Mouse (Mus musculus): ENCODE measurements at regions not wholly inside any gene's neighbourhood (a gene's known extent, or its start where the extent isn't known, plus 50 kb on each side); places are given as distances from the start of the nearest gene placed in this dataset.

- TF ChIP-seq EP300 (IDR thresholded peaks at IDR 0.05; ENCODE audit: low read depth) (no peak), CTCF (IDR thresholded peaks at IDR 0.05; ENCODE audit: low read depth) (no peak)
- 63% methylated on average over 12 of the region's 12 CpGs for WGBS (ENCODE audit: insufficient replicate concordance)
- ATAC-seq (no peak), DNase-seq (no peak)
- no peak overlapping the region for H3K4me3 ChIP-seq (ENCODE audit: low read depth, low read length)
- no peak overlapping the region for H3K4me2 ChIP-seq (ENCODE audit: low read depth, low read length)
- H3K36me3 ChIP-seq (replicated peaks; ENCODE audit: insufficient read depth, low read length): no peaks in the 10 kb centered on the region
- no peak overlapping the region for H3K9ac ChIP-seq (replicated peaks)
- H3K27ac ChIP-seq (ENCODE audit: low read depth): no peak overlapping the region
- no peaks in the 10 kb centered on the region for H3K27me3 ChIP-seq (ENCODE audit: insufficient read depth, low read length)
- no peaks in the 10 kb centered on the region for H3K4me1 ChIP-seq (ENCODE audit: insufficient read depth)
- no peaks in the 10 kb centered on the region for H3K9me3 ChIP-seq (ENCODE audit: low read length)
Measured at GRCm38 (mm10) chr7:78971644-78972313, 58.6 kb downstream of the Isg20 start.

GRCm38 (mm10) chr7:78989751-78990206 lies 63.5 kb upstream of the Acan start:
- ATAC-seq: no peak
- WGBS (ENCODE audit: insufficient replicate concordance): 37% methylated on average over 5 of the region's 5 CpGs
- no peak for DNase-seq
- Histone ChIP-seq H3K4me2 (ENCODE audit: low read depth, low read length) (no peak overlapping the region), H3K4me1 (ENCODE audit: insufficient read depth) (no peaks in the 10 kb centered on the region), H3K4me3 (ENCODE audit: low read depth, low read length) (no peak overlapping the region), H3K36me3 (replicated peaks; ENCODE audit: insufficient read depth, low read length) (no peaks in the 10 kb centered on the region), H3K27me3 (ENCODE audit: insufficient read depth, low read length) (peaks cover 10% of the 10 kb centered on the region; the same call in 1 of the 2 replicates), H3K9ac (replicated peaks) (no peak overlapping the region), H3K27ac (ENCODE audit: low read depth) (no peak overlapping the region), H3K9me3 (ENCODE audit: low read length) (no peaks in the 10 kb centered on the region)
- TF ChIP-seq EP300 (IDR thresholded peaks at IDR 0.05; ENCODE audit: low read depth) (no peak), CTCF (IDR thresholded peaks at IDR 0.05; ENCODE audit: low read depth) (no peak)

GRCm38 (mm10) chr7:78990302-78991038 lies 62.8 kb upstream of the Acan start:
- DNase-seq: peak; percentile 18

GRCm38 (mm10) chr7:78992991-78993390 lies 60.3 kb upstream of the Acan start:
- WGBS (ENCODE audit: insufficient replicate concordance): 63% methylated on average over 7 of the region's 7 CpGs

More at GRCm38 (mm10) chr7:78990302-78991038, 62.8 kb upstream of the Acan start:
- Histone ChIP-seq H3K27ac (ENCODE audit: low read depth) (no peak overlapping the region), H3K4me3 (ENCODE audit: low read depth, low read length) (no peak overlapping the region), H3K27me3 (ENCODE audit: insufficient read depth, low read length) (peaks cover 10% of the 10 kb centered on the region; the same call in 1 of the 2 replicates), H3K9me3 (ENCODE audit: low read length) (no peaks in the 10 kb centered on the region), H3K36me3 (replicated peaks; ENCODE audit: insufficient read depth, low read length) (no peaks in the 10 kb centered on the region), H3K4me1 (ENCODE audit: insufficient read depth) (no peaks in the 10 kb centered on the region), H3K9ac (replicated peaks) (no peak overlapping the region), H3K4me2 (ENCODE audit: low read depth, low read length) (no peak overlapping the region)
- 6% methylated on average over 27 of the region's 27 CpGs for WGBS (ENCODE audit: insufficient replicate concordance)
- no peak for ATAC-seq
- TF ChIP-seq CTCF (IDR thresholded peaks at IDR 0.05; ENCODE audit: low read depth) (no peak), EP300 (IDR thresholded peaks at IDR 0.05; ENCODE audit: low read depth) (no peak)

GRCm38 (mm10) chr7:78994134-78994533 lies 59.1 kb upstream of the Acan start:
- Histone ChIP-seq H3K27me3 (ENCODE audit: insufficient read depth, low read length) (peaks cover 10% of the 10 kb centered on the region; the same call in 1 of the 2 replicates), H3K36me3 (replicated peaks; ENCODE audit: insufficient read depth, low read length) (no peaks in the 10 kb centered on the region), H3K9ac (replicated peaks) (no peak overlapping the region), H3K27ac (ENCODE audit: low read depth) (no peak overlapping the region), H3K4me3 (ENCODE audit: low read depth, low read length) (no peak overlapping the region), H3K9me3 (ENCODE audit: low read length) (no peaks in the 10 kb centered on the region), H3K4me1 (ENCODE audit: insufficient read depth) (no peaks in the 10 kb centered on the region), H3K4me2 (ENCODE audit: low read depth, low read length) (no peak overlapping the region)
- TF ChIP-seq EP300 (IDR thresholded peaks at IDR 0.05; ENCODE audit: low read depth) (no peak), CTCF (IDR thresholded peaks at IDR 0.05; ENCODE audit: low read depth) (no peak)
- DNase-seq: no peak
- WGBS (ENCODE audit: insufficient replicate concordance): 85% methylated on average over 8 of the region's 8 CpGs
- ATAC-seq: no peak

More at GRCm38 (mm10) chr7:78992991-78993390, 60.3 kb upstream of the Acan start:
- no peak overlapping the region for H3K4me2 ChIP-seq (ENCODE audit: low read depth, low read length)
- ATAC-seq (no peak), DNase-seq (no peak)
- no peaks in the 10 kb centered on the region for H3K9me3 ChIP-seq (ENCODE audit: low read length)
- peaks cover 10% of the 10 kb centered on the region; the same call in 1 of the 2 replicates for H3K27me3 ChIP-seq (ENCODE audit: insufficient read depth, low read length)
- no peak overlapping the region for H3K27ac ChIP-seq (ENCODE audit: low read depth)
- H3K9ac ChIP-seq (replicated peaks): no peak overlapping the region
- H3K4me1 ChIP-seq (ENCODE audit: insufficient read depth): no peaks in the 10 kb centered on the region
- TF ChIP-seq CTCF (IDR thresholded peaks at IDR 0.05; ENCODE audit: low read depth) (no peak), EP300 (IDR thresholded peaks at IDR 0.05; ENCODE audit: low read depth) (no peak)
- no peak overlapping the region for H3K4me3 ChIP-seq (ENCODE audit: low read depth, low read length)
- no peaks in the 10 kb centered on the region for H3K36me3 ChIP-seq (replicated peaks; ENCODE audit: insufficient read depth, low read length)

GRCm38 (mm10) chr7:78995034-78995433 lies 58.2 kb upstream of the Acan start:
- H3K9me3 ChIP-seq (ENCODE audit: low read length): no peaks in the 10 kb centered on the region

More at GRCm38 (mm10) chr7:78995034-78995433, 58.2 kb upstream of the Acan start:
- Histone ChIP-seq H3K4me2 (ENCODE audit: low read depth, low read length) (no peak overlapping the region), H3K36me3 (replicated peaks; ENCODE audit: insufficient read depth, low read length) (no peaks in the 10 kb centered on the region), H3K4me3 (ENCODE audit: low read depth, low read length) (no peak overlapping the region), H3K27ac (ENCODE audit: low read depth) (no peak overlapping the region), H3K27me3 (ENCODE audit: insufficient read depth, low read length) (peaks cover 4% of the 10 kb centered on the region; the same call in 1 of the 2 replicates), H3K9ac (replicated peaks) (no peak overlapping the region), H3K4me1 (ENCODE audit: insufficient read depth) (no peaks in the 10 kb centered on the region)
- TF ChIP-seq CTCF (IDR thresholded peaks at IDR 0.05; ENCODE audit: low read depth): no peak
- TF ChIP-seq EP300 (IDR thresholded peaks at IDR 0.05; ENCODE audit: low read depth): no peak
- 66% methylated on average over 2 of the region's 2 CpGs for WGBS (ENCODE audit: insufficient replicate concordance)
- DNase-seq (no peak), ATAC-seq (no peak)
